Mouse (Mus musculus) cerebellum, adult 2 months (tissue): Measurements from ENCODE around the gene Cmc2.

Experiments
- CTCF ChIP-seq: fragments of 200-500 bp; IDR thresholded peaks from 2 replicates; pipeline ENCODE4 v1.5.1; 2011; ENCODE audit warnings: low read depth, mild to moderate bottlenecking, control low read depth, low read length, moderate library complexity, borderline replicate concordance; ENCODE audit not compliant: insufficient read depth
- POLR2A ChIP-seq: fragments of 200-500 bp; IDR thresholded peaks from 2 replicates; pipeline ENCODE4 v1.6.1; 2011; ENCODE audit warnings: low read length, control low read depth, borderline replicate concordance; ENCODE audit not compliant: insufficient read depth

GRCm38 (mm10) chr8:116852042-116852441 lies 69.2 kb downstream of the Cmc2 start:
- TF ChIP-seq CTCF (no peak), POLR2A (no peak)
